In the genomic region with DNA sequence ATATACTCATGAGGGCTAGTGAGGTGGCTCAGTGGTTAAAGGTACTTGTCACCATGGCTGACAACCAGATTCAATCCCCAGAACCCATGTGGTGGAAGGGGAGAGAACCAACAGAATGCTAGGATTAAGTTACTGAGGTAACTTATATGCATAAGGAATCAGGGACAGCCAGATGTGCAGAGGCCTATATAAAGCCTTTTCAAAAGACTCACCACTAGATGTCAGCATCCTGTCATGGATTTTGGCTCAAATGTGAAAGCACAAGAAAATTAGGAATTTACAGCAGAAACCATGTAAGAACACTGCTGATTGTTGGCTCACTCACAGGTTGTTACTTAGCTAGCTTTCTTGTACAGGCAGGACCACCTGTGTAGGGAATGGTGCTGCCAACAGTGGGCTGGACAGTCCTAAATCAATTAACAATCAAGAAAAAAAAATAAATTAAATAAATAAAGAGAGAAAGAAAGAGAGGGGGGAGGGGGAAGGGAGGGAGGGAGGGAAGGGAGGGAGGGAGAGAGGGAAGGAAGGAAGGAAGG, we compare ENCODE assay signal across 8 mouse cellular contexts.
DNase-seq lines count a peak whose midpoint lies in the region; ATAC-seq and TF ChIP-seq lines count a peak whose summit lies in the region.

No protein-coding gene starts in this region.

- DNase-seq in cerebellum, postnatal 10 days: peak; percentile 6 to 21
- peak; percentile 22 to 59 for DNase-seq in left cerebral cortex, postnatal 14 days (ENCODE audit: low spot score in 2 of 2)
- no peak for DNase-seq in left cerebral cortex, adult 11 months (ENCODE audit: low spot score)
- peak; percentile 84 for DNase-seq in adipocyte (ENCODE audit: low spot score)
- DNase-seq in limb, embryonic 14.5 days (ENCODE audit: low spot score): peak; percentile 74
- DNase-seq in frontal cortex, postnatal 10 days (ENCODE audit: low spot score in 2 of 2): no peak
- no peak for DNase-seq in gastrocnemius, postnatal 4 days (ENCODE audit: low spot score in 2 of 2)

- H3K4me3 ChIP-seq in limb, embryonic 14.5 days (replicated peaks; ENCODE audit: low read length): no peak overlapping the region

- H3K36me3 ChIP-seq in limb, embryonic 14.5 days (ENCODE audit: control insufficient read depth, insufficient read depth, low read length): peaks cover 39% of the 10 kb centered on the region

- no peaks in the 10 kb centered on the region for H3K4me1 ChIP-seq in limb, embryonic 14.5 days (ENCODE audit: control insufficient read depth, insufficient read depth, low read length)

- H3K27ac ChIP-seq in limb, embryonic 14.5 days (replicated peaks; ENCODE audit: low read depth, low read length): no peak overlapping the region

- intact Hi-C loops in left cerebral cortex, postnatal 14 days (cut with DNase I): loop anchor here (2.0 kb wide), 1 partner anchor 108 kb away; no protein-coding TSS in a partner anchor

- no peak overlapping the region for H3K9ac ChIP-seq in limb, embryonic 14.5 days (ENCODE audit: low read depth, low read length, severe bottlenecking)

- no peak overlapping the region for H3K4me2 ChIP-seq in limb, embryonic 14.5 days (replicated peaks; ENCODE audit: low read depth, low read length, severe bottlenecking)

- no peak for TF ChIP-seq POLR2A in limb, embryonic 14.5 days (IDR thresholded peaks at IDR 0.05; ENCODE audit: borderline replicate concordance, extremely low read depth, insufficient read depth, insufficient read length)

- no peak for ATAC-seq in cerebellum, adult (ENCODE audit: insufficient number of reproducible peaks, low FRiP score, low TSS enrichment)
- ATAC-seq in limb, embryonic 14.5 days (ENCODE audit: low FRiP score, low read depth): no peak

- no peaks in the 10 kb centered on the region for H3K27me3 ChIP-seq in limb, embryonic 14.5 days (ENCODE audit: control insufficient read depth, insufficient read depth, low read length)

- H3K9me3 ChIP-seq in limb, embryonic 14.5 days (ENCODE audit: control insufficient read depth, low read length): no peaks in the 10 kb centered on the region

Comparison
In these comparisons a context has a peak if more than half of its experiments do, and no peak if none do; other contexts are left out.
1. DNase-seq: peak in cerebellum, postnatal 10 days (2 of 2), left cerebral cortex, postnatal 14 days (2 of 2), adipocyte (single experiment) and limb, embryonic 14.5 days (single experiment); none in left cerebral cortex, adult 11 months (single experiment), frontal cortex, postnatal 10 days (0 of 2) and gastrocnemius, postnatal 4 days (0 of 2).